Mouse (Mus musculus) MEL (cell line): Measurements from ENCODE around the gene Plxnd1. TPM values are rescaled to one million over a fixed set of nuclear protein-coding genes. Genes with fewer than 3 reads are reported as not detected.

Experiments used
- DNase-seq: peaks from one replicate; pipeline ENCODE4 v3.0.0; 2011; ENCODE audit warnings: low read depth, low spot score
- H3K27ac ChIP-seq: 2 replicates; pipeline ENCODE4 v1.5.1; 2012; ENCODE audit warnings: low read depth, mild to moderate bottlenecking, control low read depth, low read length, moderate library complexity; ENCODE audit not compliant: control insufficient read depth
- H3K27me3 ChIP-seq, 2 experiments: fragments of 150-350 bp in 1 of 2; sonication (generic) in 1 of 2; 2 replicates each; pipeline ENCODE4 v1.6.1; 2012; ENCODE audit warnings: low read length in 2 of 2, mild to moderate bottlenecking in 2 of 2, improper control_type of control experiment in 1 of 2, moderate library complexity in 1 of 2; ENCODE audit not compliant: insufficient read depth in 2 of 2, control insufficient read depth in 1 of 2
- H3K36me3 ChIP-seq, 2 experiments: 2 replicates each; pipeline ENCODE4 v1.6.1; 2012 to 2014; ENCODE audit warnings: low read length in 2 of 2, improper control_type of control experiment in 1 of 2, inconsistent platforms in 1 of 2, mild to moderate bottlenecking in 1 of 2; ENCODE audit not compliant: insufficient read depth in 2 of 2, control insufficient read depth in 1 of 2
- H3K4me1 ChIP-seq, 2 experiments: fragments of 150-350 bp in 1 of 2; sonication (generic) in 1 of 2; 2 replicates each; pipeline ENCODE4 v1.6.1; 2012; ENCODE audit warnings: low read length in 2 of 2, improper control_type of control experiment in 1 of 2, mild to moderate bottlenecking in 1 of 2; ENCODE audit not compliant: insufficient read depth in 2 of 2, control insufficient read depth in 1 of 2
- H3K4me3 ChIP-seq, 2 experiments: fragments of 150-350 bp in 1 of 2; sonication (generic) in 1 of 2; 2 replicates each; pipeline ENCODE4 v1.5.1; 2012; ENCODE audit warnings: low read depth in 2 of 2, low read length in 2 of 2, mild to moderate bottlenecking in 2 of 2, moderate library complexity in 2 of 2, control low read depth in 1 of 2, improper control_type of control experiment in 1 of 2; ENCODE audit not compliant: control insufficient read depth in 1 of 2, insufficient read depth in 1 of 2
- H3K79me2 ChIP-seq: 2 replicates; pipeline ENCODE4 v1.6.1; 2012; ENCODE audit warnings: mild to moderate bottlenecking, low read length, moderate library complexity; ENCODE audit not compliant: control insufficient read depth, poor library complexity, insufficient read depth
- H3K9ac ChIP-seq: 2 replicates; pipeline ENCODE4 v1.6.1; 2012; ENCODE audit warnings: low read depth, mild to moderate bottlenecking, control low read depth, low read length, moderate library complexity; ENCODE audit not compliant: control insufficient read depth, poor library complexity, severe bottlenecking
- H3K9me3 ChIP-seq: fragments of 150-350 bp; sonication (generic); replicated peaks from 2 replicates; pipeline ENCODE4 v1.6.1; 2012; ENCODE audit warnings: mild to moderate bottlenecking, low read length, improper control_type of control experiment, moderate library complexity; ENCODE audit not compliant: insufficient read depth
- CHD2 ChIP-seq: IDR thresholded peaks from 2 replicates; pipeline ENCODE4 v1.6.1; 2011; ENCODE audit warnings: low read length, improper control_type of control experiment
- E2F4 ChIP-seq: IDR thresholded peaks from 2 replicates; pipeline ENCODE4 v1.6.1; 2011; ENCODE audit warnings: low read depth, low read length, improper control_type of control experiment, borderline replicate concordance
- EP300 ChIP-seq, 2 experiments: IDR thresholded peaks; 2 replicates each; pipeline ENCODE4 v1.6.1; 2011; ENCODE audit warnings: improper control_type of control experiment in 2 of 2, low read length in 2 of 2, low read depth in 1 of 2, mild to moderate bottlenecking in 1 of 2
- ETS1 ChIP-seq: IDR thresholded peaks from 2 replicates; pipeline ENCODE4 v1.6.1; 2012; ENCODE audit warnings: low read depth, mild to moderate bottlenecking, inconsistent platforms, low read length, improper control_type of control experiment, moderate library complexity
- HCFC1 ChIP-seq: IDR thresholded peaks from 2 replicates; pipeline ENCODE4 v1.6.1; 2012; ENCODE audit warnings: low read depth, mild to moderate bottlenecking, inconsistent platforms, low read length, improper control_type of control experiment, moderate library complexity
- KAT2A ChIP-seq: conservative IDR thresholded peaks from 2 replicates; pipeline ENCODE4 v1.6.1; 2012; ENCODE audit warnings: low read depth, low read length, improper control_type of control experiment, inconsistent platforms
- MAFK ChIP-seq: IDR thresholded peaks from 2 replicates; pipeline ENCODE4 v1.6.1; 2011; ENCODE audit warnings: low read depth, mild to moderate bottlenecking, low read length, improper control_type of control experiment, borderline replicate concordance
- MAX ChIP-seq: IDR thresholded peaks from 2 replicates; pipeline ENCODE4 v1.6.1; 2011; ENCODE audit warnings: low read length, improper control_type of control experiment
- MEF2A ChIP-seq: IDR thresholded peaks from 2 replicates; pipeline ENCODE4 v1.6.1; 2014; ENCODE audit warnings: low read depth, mild to moderate bottlenecking, inconsistent platforms, low read length, improper control_type of control experiment; ENCODE audit not compliant: poor library complexity, insufficient replicate concordance, severe bottlenecking; ENCODE audit errors: extremely low read depth
- MYB ChIP-seq: IDR thresholded peaks from 2 replicates; pipeline ENCODE4 v1.6.1; 2011; ENCODE audit warnings: mild to moderate bottlenecking, low read depth, low read length, improper control_type of control experiment
- NRF1 ChIP-seq: IDR thresholded peaks from 2 replicates; pipeline ENCODE4 v1.6.1; 2014; ENCODE audit warnings: low read depth, mild to moderate bottlenecking, inconsistent platforms, low read length, improper control_type of control experiment, moderate library complexity; ENCODE audit not compliant: poor library complexity, insufficient read depth, severe bottlenecking
- RAD21 ChIP-seq: IDR thresholded peaks from 2 replicates; pipeline ENCODE4 v1.6.1; 2011; ENCODE audit warnings: mild to moderate bottlenecking, low read depth, low read length, improper control_type of control experiment
- TAL1 ChIP-seq: IDR thresholded peaks from 2 replicates; pipeline ENCODE4 v1.6.1; 2012; ENCODE audit warnings: mild to moderate bottlenecking, inconsistent platforms, low read length, moderate library complexity, mixed read lengths
- TBP ChIP-seq: IDR thresholded peaks from 2 replicates; pipeline ENCODE4 v1.8.0; 2011; ENCODE audit warnings: low read depth, low read length, improper control_type of control experiment
- TCF12 ChIP-seq: IDR thresholded peaks from 2 replicates; pipeline ENCODE4 v1.6.1; 2014; ENCODE audit warnings: low read depth, mild to moderate bottlenecking, inconsistent platforms, low read length, improper control_type of control experiment, moderate library complexity
- ZC3H11A ChIP-seq: IDR thresholded peaks from 2 replicates; pipeline ENCODE4 v1.6.1; 2012; ENCODE audit warnings: low read depth, mild to moderate bottlenecking, inconsistent platforms, low read length, improper control_type of control experiment
- ZKSCAN1 ChIP-seq: IDR thresholded peaks from 2 replicates; pipeline ENCODE4 v1.6.1; 2012; ENCODE audit warnings: low read depth, mild to moderate bottlenecking, inconsistent platforms, low read length, improper control_type of control experiment, moderate library complexity
- ZMIZ1 ChIP-seq: IDR thresholded peaks from 2 replicates; pipeline ENCODE4 v1.6.1; 2012; ENCODE audit warnings: low read depth, mild to moderate bottlenecking, inconsistent platforms, low read length, improper control_type of control experiment, moderate library complexity
- ZNF384 ChIP-seq: IDR thresholded peaks from 2 replicates; pipeline ENCODE4 v1.6.1; 2012; ENCODE audit warnings: low read depth, mild to moderate bottlenecking, inconsistent platforms, low read length, improper control_type of control experiment
- polyA plus RNA-seq, 2 experiments: library from polyadenylated mRNA; stranded (reverse) in 1 of 2; unstranded in 1 of 2; fragments of >175 nt in 1 of 2; fragments of >200 nt in 1 of 2; gene quantifications; 2 replicates each; pipeline versions ENCODE4 v1.2.1 to v1.2.4; 2012; ENCODE audit warnings: low replicate concordance in 2 of 2, low read depth in 1 of 2; ENCODE audit not compliant: insufficient read length in 2 of 2, insufficient read depth in 1 of 2, missing spikeins in 1 of 2
- total RNA-seq: library from RNA; depleted of rRNA; stranded (reverse); fragments of 300-350 nt; gene quantifications from 2 replicates; pipeline ENCODE4 v1.2.3, GENCODE M21; 2012

The Plxnd1 gene
- total and polyA plus RNA-seq, 3 experiments, result 4.8 to 19.2 TPM; not detected in 1

DNA sequence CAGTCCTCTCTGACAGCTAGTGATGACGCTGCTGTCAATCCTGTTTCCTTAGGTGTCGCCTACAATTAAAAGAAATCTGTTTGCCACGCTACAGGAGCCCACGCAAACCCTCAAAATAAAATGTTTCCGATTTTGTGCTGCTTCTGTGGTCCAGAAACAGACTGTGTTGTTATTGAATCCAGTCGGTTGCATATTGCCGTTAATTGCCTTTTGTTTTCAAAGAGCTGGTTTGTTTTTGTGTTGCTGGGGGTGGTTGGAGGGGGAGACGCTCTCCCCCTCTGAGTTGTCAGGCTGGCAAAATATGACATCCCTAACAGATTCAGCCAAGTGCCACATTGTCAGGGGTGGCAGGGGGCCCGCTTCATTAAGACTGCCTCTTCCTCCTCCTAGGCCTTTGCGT lies 81.3 kb downstream of the Plxnd1 start:
- H3K4me3 ChIP-seq, result no peak overlapping the region
- H3K79me2 ChIP-seq, result no peaks in the 10 kb centered on the region
- H3K27me3 ChIP-seq, result no peaks in the 10 kb centered on the region
- peaks cover 4 to 18% of the 10 kb centered on the region in 2 experiments for H3K4me1 ChIP-seq
- TF ChIP-seq MYB (no peak), TBP (no peak), ZMIZ1 (no peak), TAL1 (no peak), MAFK (no peak), E2F4 (no peak), TCF12 (no peak), ETS1 (no peak), MEF2A (no peak), CHD2 (no peak), ZC3H11A (no peak), KAT2A (no peak), EP300 (IDR thresholded peaks at IDR 0.05; ENCODE audit: low read depth in 1 of 2, low read length in 2 of 2) (no peak), NRF1 (no peak), ZNF384 (no peak), MAX (no peak), ZKSCAN1 (no peak), RAD21 (no peak)
- DNase-seq, result no peak
- H3K36me3 ChIP-seq, result peaks cover 0 to 10% of the 10 kb centered on the region in 2 experiments; a peak in 2 of 4 replicates
- H3K27ac ChIP-seq, result no peak overlapping the region
- H3K9ac ChIP-seq, result no peak overlapping the region
- H3K9me3 ChIP-seq, result no peaks in the 10 kb centered on the region

DNA sequence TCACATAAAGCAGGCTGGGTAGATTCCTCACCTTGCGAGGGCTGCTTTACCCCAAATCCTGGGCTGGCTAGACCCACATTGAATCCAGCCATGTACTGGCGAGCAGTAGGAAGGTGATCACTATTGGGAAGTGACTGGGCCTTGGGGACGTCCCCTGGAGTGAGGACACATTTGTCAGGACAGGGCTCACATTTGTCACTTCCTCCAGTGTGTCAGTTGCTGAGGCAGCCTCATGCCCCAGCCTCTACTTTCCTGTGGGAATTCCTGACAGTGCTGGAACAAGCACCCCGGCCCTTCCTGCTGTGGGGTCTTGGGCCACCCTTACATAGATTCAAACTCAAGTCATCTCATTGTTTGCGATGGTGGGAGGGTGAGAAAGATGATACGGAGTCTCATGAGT lies 83.0 kb downstream of the Plxnd1 start:
- Histone ChIP-seq H3K9ac (no peak overlapping the region), H3K36me3 (peaks cover 0 to 15% of the 10 kb centered on the region in 2 experiments; a peak in 2 of 4 replicates)
- TF ChIP-seq MEF2A (no peak), E2F4 (no peak), HCFC1 (no peak), CHD2 (no peak), ZMIZ1 (no peak)
- TF ChIP-seq, all 39 proteins: peak for 0
- no peaks in the 10 kb centered on the region for H3K79me2 ChIP-seq
- no peak overlapping the region for H3K27ac ChIP-seq
- H3K4me3 ChIP-seq, result no peak overlapping the region
- H3K27me3 ChIP-seq, result no peaks in the 10 kb centered on the region
- no peak for DNase-seq
- no peaks in the 10 kb centered on the region for H3K9me3 ChIP-seq
- H3K4me1 ChIP-seq, result peaks cover 7 to 31% of the 10 kb centered on the region in 2 experiments
